Mouse (Mus musculus) ovary, postnatal 10 days (tissue): ENCODE results near the gene Dip2c.

Experiments used
- DNase-seq: peaks from one replicate; pipeline ENCODE4 v3.0.0; 2022; ENCODE audit warnings: low spot score

The Dip2c gene

GRCm38 (mm10) chr13:9424434-9424833 is 148.1 kb downstream of the Dip2c start:
- no peak for DNase-seq

GRCm38 (mm10) chr13:9426267-9426666 is 149.9 kb downstream of the Dip2c start:
- no peak for DNase-seq

GRCm38 (mm10) chr13:9426779-9427178 is 150.5 kb downstream of the Dip2c start:
- DNase-seq, result no peak

- DNase-seq, result no peak
Observed at GRCm38 (mm10) chr13:9429884-9430283, 153.6 kb downstream of the Dip2c start.

GRCm38 (mm10) chr13:9430724-9431123 is 154.4 kb downstream of the Dip2c start:
- no peak for DNase-seq

- no peak for DNase-seq
Observed at GRCm38 (mm10) chr13:9431441-9431840, 155.1 kb downstream of the Dip2c start.

GRCm38 (mm10) chr13:9443066-9443465 is 166.7 kb downstream of the Dip2c start:
- no peak for DNase-seq

- DNase-seq, result no peak
Observed at GRCm38 (mm10) chr13:9445533-9446294, 169.4 kb downstream of the Dip2c start.

- no peak for DNase-seq
Observed at GRCm38 (mm10) chr13:9446448-9447115, 170.3 kb downstream of the Dip2c start.

- DNase-seq, result no peak
Observed at GRCm38 (mm10) chr13:9450276-9450675, 173.9 kb downstream of the Dip2c start.

- DNase-seq, result no peak
Observed at GRCm38 (mm10) chr13:9451952-9452351, 175.6 kb downstream of the Dip2c start.

GRCm38 (mm10) chr13:9454426-9455177 is 178.3 kb downstream of the Dip2c start:
- no peak for DNase-seq

- no peak for DNase-seq
Observed at GRCm38 (mm10) chr13:9455979-9456378, 179.7 kb downstream of the Dip2c start.

- DNase-seq, result no peak
Observed at GRCm38 (mm10) chr13:9457420-9458308, 181.3 kb downstream of the Dip2c start.

- DNase-seq, result no peak
Observed at GRCm38 (mm10) chr13:9464457-9464856, 188.1 kb downstream of the Dip2c start.

GRCm38 (mm10) chr13:9467216-9467615 is 190.9 kb downstream of the Dip2c start:
- DNase-seq, result no peak

- no peak for DNase-seq
Observed at GRCm38 (mm10) chr13:9473383-9473782, 197.1 kb downstream of the Dip2c start.

GRCm38 (mm10) chr13:9481722-9482121 is 205.4 kb downstream of the Dip2c start:
- no peak for DNase-seq

- DNase-seq, result no peak
Observed at GRCm38 (mm10) chr13:9489696-9490095, 213.4 kb downstream of the Dip2c start.

GRCm38 (mm10) chr13:9494726-9495125 is 218.4 kb downstream of the Dip2c start:
- DNase-seq, result no peak

- no peak for DNase-seq
Observed at GRCm38 (mm10) chr13:9504118-9504856, 228.0 kb downstream of the Dip2c start.
